Comparison of ENCODE assay signal across 18 mouse cellular contexts in the genomic region with DNA sequence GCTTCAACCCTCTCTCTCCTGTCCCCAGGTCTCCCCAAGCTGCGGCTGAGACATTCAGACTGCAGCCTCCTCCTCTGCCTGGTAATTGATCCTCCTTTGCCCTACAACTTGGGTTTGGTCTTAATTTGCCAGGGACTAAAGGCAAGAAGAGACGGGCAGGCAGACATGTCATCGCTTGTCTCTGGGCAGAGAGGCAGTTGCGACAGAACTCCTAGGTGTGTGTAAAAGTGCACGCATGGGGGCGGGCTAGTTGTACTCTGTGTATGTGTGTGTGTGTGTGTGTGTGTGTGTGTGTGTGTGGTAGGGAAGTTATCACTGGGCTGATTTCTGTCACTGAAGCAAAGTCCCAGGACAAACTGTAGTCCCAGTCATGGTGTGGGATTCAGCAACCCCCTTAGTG. TPM values are rescaled to one million over a fixed set of nuclear protein-coding genes. Genes with fewer than 3 reads are reported as not detected.
A peak's percentile ranks its signal among the peaks of the same experiment; 100 is the strongest.
DNase-seq lines count a peak whose midpoint lies in the region; ATAC-seq lines count a peak whose summit lies in the region.
"Had no signal": no experiment of that assay in that cellular context is flagged by ENCODE, and none has a peak within 500 bp of the region (broad histone marks: within the 10 kb centered on the region; RNA-seq: fewer than 3 reads in every experiment).

No protein-coding gene starts in this region.

- intact Hi-C loops in left cerebral cortex, postnatal 10 days (cut with DNase I), result no loop called here

- H3K27ac ChIP-seq in stomach, embryonic 15.5 days, result peak overlapping the region; percentile 81
- H3K27ac ChIP-seq: hindbrain, embryonic 14.5 days; kidney, postnatal 0 days; liver, embryonic 13.5 days; midbrain, embryonic 12.5 days had no signal

- no peak overlapping the region; the same call in 1 of the 2 replicates for H3K4me2 ChIP-seq in stomach, embryonic 15.5 days
- H3K4me2 ChIP-seq: heart, embryonic 12.5 days; hindbrain, embryonic 14.5 days; liver, embryonic 13.5 days; midbrain, embryonic 12.5 days had no signal

- peaks cover 15% of the 10 kb centered on the region for H3K4me1 ChIP-seq in stomach, embryonic 15.5 days
- H3K4me1 ChIP-seq: heart, embryonic 12.5 days had no signal

- H3K27me3 ChIP-seq in stomach, embryonic 15.5 days (replicated peaks), result no peaks in the 10 kb centered on the region

- DNase-seq in urinary bladder, adult 2 months (ENCODE audit: low spot score), result peak; percentile 74
- DNase-seq in urinary bladder, postnatal 10 days (ENCODE audit: low spot score), result no peak
- DNase-seq in fat pad, adult 2 months (ENCODE audit: extremely low read depth, low read depth, low spot score), result peak; percentile 94
- DNase-seq in layer of hippocampus, adult 8-10 months (ENCODE audit: low spot score in 2 of 2), result no peak
- no peak for DNase-seq in adrenal gland, adult 8-10 months
- no peak for DNase-seq in left cerebral cortex, postnatal 10 days (ENCODE audit: extremely low spot score in 1 of 2, low spot score in 2 of 2)
- DNase-seq: adrenal gland, adult 2 months; cerebellum, adult 2 months; gastrocnemius, postnatal 25 days; left cerebral cortex, postnatal 4 days; liver, embryonic 13.5 days; retina, postnatal 1 day had no signal

- WGBS in stomach, embryonic 15.5 days, result 77% methylated on average over 6 of the region's 6 CpGs

- no peaks in the 10 kb centered on the region for H3K9me3 ChIP-seq in stomach, embryonic 15.5 days
- H3K9me3 ChIP-seq: heart, embryonic 12.5 days; liver, embryonic 13.5 days; midbrain, embryonic 12.5 days had no signal

- no peak overlapping the region for H3K9ac ChIP-seq in stomach, embryonic 15.5 days
- H3K9ac ChIP-seq: heart, embryonic 12.5 days; hindbrain, embryonic 14.5 days; liver, embryonic 13.5 days; midbrain, embryonic 12.5 days had no signal

- ATAC-seq in stomach, embryonic 15.5 days (ENCODE audit: insufficient read depth, low FRiP score, low read depth), result no peak
- ATAC-seq: forebrain, embryonic 14.5 days had no signal

- H3K4me3 ChIP-seq in stomach, embryonic 15.5 days (replicated peaks), result no peak overlapping the region
- H3K4me3 ChIP-seq: heart, embryonic 12.5 days; liver, embryonic 13.5 days; midbrain, embryonic 12.5 days had no signal

- H3K36me3 ChIP-seq in stomach, embryonic 15.5 days, result no peaks in the 10 kb centered on the region
- H3K36me3 ChIP-seq: heart, embryonic 12.5 days; liver, embryonic 13.5 days; midbrain, embryonic 12.5 days had no signal

RNA-seq across cellular contexts. Expression of a gene that starts 13.7 kb away (rescaled TPM):
- 44.7 and 51.4 TPM in 2 replicates for polyA plus RNA-seq in urinary bladder, adult 2 months (2012; rRNA removed)
- 11.4 and 11.5 TPM in 2 replicates for polyA plus RNA-seq in stomach, embryonic 15.5 days (2015; fragmentation: Nextera tagmentation; extraction: Ambion mirVana)
- 10 to 100 TPM; 42.6 to 75.6 (median 59.2) TPM for total RNA-seq in layer of hippocampus, adult 8-10 months (2022)
- total RNA-seq in adrenal gland, adult 8-10 months (2022), result 100 to 1,000 TPM; 305 to 438 (median 384) TPM
- 10 to 100 TPM; 27.5 to 31.3 TPM for total RNA-seq in left cerebral cortex, postnatal 10 days (2021)

Comparison
In these comparisons a context has a peak if more than half of its experiments do, and no peak if none do; other contexts are left out.
1. DNase-seq: peak in urinary bladder, adult 2 months (single experiment) and fat pad, adult 2 months (single experiment); none in urinary bladder, postnatal 10 days (single experiment), layer of hippocampus, adult 8-10 months (0 of 2), adrenal gland, adult 8-10 months (single experiment) and left cerebral cortex, postnatal 10 days (0 of 2).
2. RNA of a gene that starts 13.7 kb away (total RNA-seq): 305 to 438 TPM in adrenal gland, adult 8-10 months; 42.6 to 75.6 TPM in layer of hippocampus, adult 8-10 months and 27.5 to 31.3 TPM in left cerebral cortex, postnatal 10 days; every median in the first group is over 4 times any median in the second.